Mouse (Mus musculus) induced T-regulatory cell, adult 2 months (primary cell): ENCODE measurements at regions not wholly inside any gene's neighbourhood (a gene's known extent, or its start where the extent isn't known, plus 50 kb on each side); places are given as distances from the start of the nearest gene placed in this dataset.

ENCODE experiments used
- DNase-seq: peaks from one replicate; pipeline ENCODE4 v3.0.0-alpha.2; 2012; ENCODE audit warnings: low read depth

- no peak for DNase-seq
Observed at GRCm38 (mm10) chr10:60888541-60888940, 57.2 kb upstream of the Unc5b start.

GRCm38 (mm10) chr10:60885348-60886275 is 54.2 kb upstream of the Unc5b start:
- DNase-seq = no peak

- DNase-seq = no peak
Observed at GRCm38 (mm10) chr10:60884806-60885205, 53.4 kb upstream of the Unc5b start.
